Mouse (Mus musculus): ENCODE data around the gene Sp1. TPM values are rescaled to one million over a fixed set of nuclear protein-coding genes. Genes with fewer than 3 reads are reported as not detected.

Sp1 gene
- polyA plus RNA-seq, 1 experiment = 3.9 TPM

GRCm38 (mm10) chr15:102451666-102452430 is 45.9 kb downstream of the Sp1 start:
- no peaks in the 10 kb centered on the region for H3K9me3 ChIP-seq
- TF ChIP-seq GATA1 (IDR thresholded peaks at IDR 0.05; ENCODE audit: borderline replicate concordance, low read length) = no peak
- no peak for TF ChIP-seq FLI1 (IDR thresholded peaks at IDR 0.05; ENCODE audit: low read length)
- H3K4me3 ChIP-seq (replicated peaks) = no peak overlapping the region
- no peaks in the 10 kb centered on the region for H3K36me3 ChIP-seq (replicated peaks; ENCODE audit: low read length)
- H3K27me3 ChIP-seq (replicated peaks) = peaks cover 13% of the 10 kb centered on the region
- peaks cover 28% of the 10 kb centered on the region for H3K4me1 ChIP-seq

GRCm38 (mm10) chr15:102455993-102456392 is 50.0 kb downstream of the Sp1 start:
- TF ChIP-seq FLI1 (IDR thresholded peaks at IDR 0.05; ENCODE audit: low read length) = no peak
- no peak for TF ChIP-seq GATA1 (IDR thresholded peaks at IDR 0.05; ENCODE audit: borderline replicate concordance, low read length)
- Histone ChIP-seq H3K4me3 (replicated peaks) (no peak overlapping the region), H3K4me1 (peaks cover 48% of the 10 kb centered on the region), H3K9me3 (no peaks in the 10 kb centered on the region), H3K27me3 (replicated peaks) (peaks cover 9% of the 10 kb centered on the region), H3K36me3 (replicated peaks; ENCODE audit: low read length) (peaks cover 5% of the 10 kb centered on the region)

GRCm38 (mm10) chr15:102458050-102458736 is 52.2 kb downstream of the Sp1 start:
- H3K4me3 ChIP-seq (replicated peaks) = peak overlapping the region; percentile 94
- TF ChIP-seq GATA1 (IDR thresholded peaks at IDR 0.05; ENCODE audit: borderline replicate concordance, low read length) = no peak
- no peak for TF ChIP-seq FLI1 (IDR thresholded peaks at IDR 0.05; ENCODE audit: low read length)
- H3K9me3 ChIP-seq = no peaks in the 10 kb centered on the region
- no peaks in the 10 kb centered on the region for H3K27me3 ChIP-seq (replicated peaks)
- peaks cover 20% of the 10 kb centered on the region for H3K36me3 ChIP-seq (replicated peaks; ENCODE audit: low read length)
- H3K4me1 ChIP-seq = peaks cover 55% of the 10 kb centered on the region

- Histone ChIP-seq H3K4me1 (peaks cover 62% of the 10 kb centered on the region), H3K4me3 (replicated peaks) (peak within 1 kb of the TSS; percentile 94), H3K9me3 (no peaks in the 10 kb centered on the region), H3K36me3 (replicated peaks; ENCODE audit: low read length) (peaks cover 27% of the 10 kb centered on the region), H3K27me3 (replicated peaks) (no peaks in the 10 kb centered on the region)
- TF ChIP-seq FLI1 (IDR thresholded peaks at IDR 0.05; ENCODE audit: low read length) = no peak
- no peak for TF ChIP-seq GATA1 (IDR thresholded peaks at IDR 0.05; ENCODE audit: borderline replicate concordance, low read length)
These were observed 53.0 kb downstream of the Sp1 start, which contains the start of gene Prr13 for GRCm38 (mm10) chr15:102458904-102459317. Prr13 (plus strand) TSS chr15:102459028.

- H3K4me3 ChIP-seq (replicated peaks) = peak overlapping the region; percentile 94
- H3K9me3 ChIP-seq = no peaks in the 10 kb centered on the region
- peaks cover 30% of the 10 kb centered on the region for H3K36me3 ChIP-seq (replicated peaks; ENCODE audit: low read length)
- peaks cover 66% of the 10 kb centered on the region for H3K4me1 ChIP-seq
- no peak for TF ChIP-seq FLI1 (IDR thresholded peaks at IDR 0.05; ENCODE audit: low read length)
- TF ChIP-seq GATA1 (IDR thresholded peaks at IDR 0.05; ENCODE audit: borderline replicate concordance, low read length) = no peak
- no peaks in the 10 kb centered on the region for H3K27me3 ChIP-seq (replicated peaks)
These were observed 53.4 kb downstream of the Sp1 start for GRCm38 (mm10) chr15:102459381-102459780.

- Histone ChIP-seq H3K4me1 (peaks cover 70% of the 10 kb centered on the region), H3K4me3 (replicated peaks) (peak overlapping the region; percentile 94), H3K9me3 (no peaks in the 10 kb centered on the region), H3K27me3 (replicated peaks) (no peaks in the 10 kb centered on the region), H3K36me3 (replicated peaks; ENCODE audit: low read length) (peaks cover 33% of the 10 kb centered on the region)
- TF ChIP-seq GATA1 (IDR thresholded peaks at IDR 0.05; ENCODE audit: borderline replicate concordance, low read length) (no peak), FLI1 (IDR thresholded peaks at IDR 0.05; ENCODE audit: low read length) (no peak)
These were observed 53.9 kb downstream of the Sp1 start for GRCm38 (mm10) chr15:102459847-102460246.

- peak overlapping the region; percentile 94 for H3K4me3 ChIP-seq (replicated peaks)
- peaks cover 75% of the 10 kb centered on the region for H3K4me1 ChIP-seq
- H3K9me3 ChIP-seq = no peaks in the 10 kb centered on the region
- TF ChIP-seq FLI1 (IDR thresholded peaks at IDR 0.05; ENCODE audit: low read length) = no peak
- TF ChIP-seq GATA1 (IDR thresholded peaks at IDR 0.05; ENCODE audit: borderline replicate concordance, low read length) = no peak
- H3K27me3 ChIP-seq (replicated peaks) = no peaks in the 10 kb centered on the region
- peaks cover 38% of the 10 kb centered on the region for H3K36me3 ChIP-seq (replicated peaks; ENCODE audit: low read length)
These were observed 54.5 kb downstream of the Sp1 start for GRCm38 (mm10) chr15:102460409-102460808.

GRCm38 (mm10) chr15:102460971-102461370 is 55.0 kb downstream of the Sp1 start:
- TF ChIP-seq FLI1 (IDR thresholded peaks at IDR 0.05; ENCODE audit: low read length) = no peak
- TF ChIP-seq GATA1 (IDR thresholded peaks at IDR 0.05; ENCODE audit: borderline replicate concordance, low read length) = no peak
- H3K36me3 ChIP-seq (replicated peaks; ENCODE audit: low read length) = peaks cover 44% of the 10 kb centered on the region
- H3K9me3 ChIP-seq = no peaks in the 10 kb centered on the region
- peak overlapping the region; percentile 94 for H3K4me3 ChIP-seq (replicated peaks)
- peaks cover 77% of the 10 kb centered on the region for H3K4me1 ChIP-seq
- no peaks in the 10 kb centered on the region for H3K27me3 ChIP-seq (replicated peaks)

- Histone ChIP-seq H3K4me1 (peaks cover 73% of the 10 kb centered on the region), H3K27me3 (replicated peaks) (no peaks in the 10 kb centered on the region), H3K36me3 (replicated peaks; ENCODE audit: low read length) (peaks cover 50% of the 10 kb centered on the region), H3K9me3 (no peaks in the 10 kb centered on the region), H3K4me3 (replicated peaks) (peak overlapping the region; percentile 94)
- no peak for TF ChIP-seq GATA1 (IDR thresholded peaks at IDR 0.05; ENCODE audit: borderline replicate concordance, low read length)
These were observed 55.6 kb downstream of the Sp1 start for GRCm38 (mm10) chr15:102461430-102462075.
